ENCODE assay signal across 8 mouse cellular contexts in genomic region chr11:115162832-115163480, GRCm38 (mm10). TPM values are rescaled to one million over a fixed set of nuclear protein-coding genes. Genes with fewer than 3 reads are reported as not detected.
DNase-seq lines count a peak whose midpoint lies in the region; ATAC-seq and TF ChIP-seq lines count a peak whose summit lies in the region.

Slc9a3r1 (plus strand) TSS chr11:115163341.

- peak within 1 kb of the TSS; percentile 66 for H3K4me3 ChIP-seq in embryonic facial prominence, embryonic 14.5 days (ENCODE audit: low read depth, low read length)
- peak within 1 kb of the TSS; percentile 87 for H3K4me3 ChIP-seq in heart, adult 2 months
- H3K4me3 ChIP-seq in limb, embryonic 13.5 days = peak within 1 kb of the TSS; percentile 57
- peak within 1 kb of the TSS; percentile 49 for H3K4me3 ChIP-seq in midbrain, embryonic 16.5 days (ENCODE audit: low read depth, low read length)

- peak within 1 kb of the TSS; percentile 91 for H3K4me2 ChIP-seq in embryonic facial prominence, embryonic 14.5 days (ENCODE audit: low read depth, low read length)
- H3K4me2 ChIP-seq in limb, embryonic 13.5 days (replicated peaks) = peak within 1 kb of the TSS; percentile 87
- H3K4me2 ChIP-seq in midbrain, embryonic 16.5 days (ENCODE audit: low read length) = peak within 1 kb of the TSS; percentile 64

- peak; percentile 98 for DNase-seq in 3T3-L1 (ENCODE audit: low read depth, low spot score)
- peak; percentile 86 to 98 for DNase-seq in adrenal gland, postnatal 4 days (ENCODE audit: low spot score in 2 of 2)
- peak; percentile 99 for DNase-seq in embryonic facial prominence, embryonic 14.5 days (ENCODE audit: low spot score)
- peak; percentile 99 for DNase-seq in heart, adult 2 months
- peak; percentile 99 for DNase-seq in kidney, adult 8-10 months
- peak; percentile 96 to 99 for DNase-seq in spleen, postnatal 10 days (ENCODE audit: low spot score in 2 of 2)

- H3K27me3 ChIP-seq in embryonic facial prominence, embryonic 14.5 days (replicated peaks; ENCODE audit: control insufficient read depth, insufficient read depth, low read length) = peaks cover 34% of the 10 kb centered on the region
- H3K27me3 ChIP-seq in heart, adult 2 months (ENCODE audit: control insufficient read depth, insufficient read depth, low read length) = no peaks in the 10 kb centered on the region
- H3K27me3 ChIP-seq in limb, embryonic 13.5 days = peaks cover 56% of the 10 kb centered on the region
- H3K27me3 ChIP-seq in midbrain, embryonic 16.5 days (ENCODE audit: control insufficient read depth, insufficient read depth, low read depth, low read length) = peaks cover 42% of the 10 kb centered on the region

- under 1% methylated on average over 34 of the region's 47 CpGs for WGBS in embryonic facial prominence, embryonic 14.5 days
- under 1% methylated on average over 47 of the region's 47 CpGs for WGBS in heart, adult 2 months
- under 1% methylated on average over 47 of the region's 47 CpGs for whole genome bisulfite sequencing in limb, embryonic 13.5 days
- under 1% methylated on average over 46 of the region's 47 CpGs for WGBS in midbrain, embryonic 16.5 days

- intact Hi-C loops in heart, adult 2 months (cut with DNase I) = no loop called here

- H3K36me3 ChIP-seq in embryonic facial prominence, embryonic 14.5 days (ENCODE audit: control insufficient read depth, insufficient read depth, low read length) = no peaks in the 10 kb centered on the region
- H3K36me3 ChIP-seq in heart, adult 2 months (ENCODE audit: control insufficient read depth, insufficient read depth, low read length) = no peaks in the 10 kb centered on the region
- no peaks in the 10 kb centered on the region for H3K36me3 ChIP-seq in limb, embryonic 13.5 days
- H3K36me3 ChIP-seq in midbrain, embryonic 16.5 days (ENCODE audit: control insufficient read depth, insufficient read depth, low read length) = no peaks in the 10 kb centered on the region

- no peaks in the 10 kb centered on the region for H3K79me2 ChIP-seq in heart, adult 2 months (replicated peaks; ENCODE audit: control insufficient read depth, insufficient read depth, low read length)

- H3K9ac ChIP-seq in embryonic facial prominence, embryonic 14.5 days (ENCODE audit: low read depth, low read length) = peak within 1 kb of the TSS; percentile 59
- H3K9ac ChIP-seq in heart, adult 2 months (ENCODE audit: low read depth, low read length) = peak within 1 kb of the TSS; percentile 79
- peak within 1 kb of the TSS; percentile 54 for H3K9ac ChIP-seq in limb, embryonic 13.5 days
- peak within 1 kb of the TSS; percentile 32 for H3K9ac ChIP-seq in midbrain, embryonic 16.5 days (ENCODE audit: low read depth, low read length)

- TF ChIP-seq POLR2A in heart, adult 2 months (IDR thresholded peaks at IDR 0.05; ENCODE audit: insufficient read depth, low read depth, low read length) = peak; percentile 97

- H3K4me1 ChIP-seq in embryonic facial prominence, embryonic 14.5 days (ENCODE audit: control insufficient read depth, insufficient read depth, low read length) = peaks cover 31% of the 10 kb centered on the region
- H3K4me1 ChIP-seq in heart, adult 2 months (ENCODE audit: control insufficient read depth, insufficient read depth, low read length) = peaks cover 4% of the 10 kb centered on the region
- H3K4me1 ChIP-seq in limb, embryonic 13.5 days = peaks cover 36% of the 10 kb centered on the region
- peaks cover 19% of the 10 kb centered on the region for H3K4me1 ChIP-seq in midbrain, embryonic 16.5 days (ENCODE audit: control insufficient read depth, insufficient read depth, low read length)

- H3K9me3 ChIP-seq in embryonic facial prominence, embryonic 14.5 days (ENCODE audit: control insufficient read depth, low read length) = no peaks in the 10 kb centered on the region
- no peaks in the 10 kb centered on the region for H3K9me3 ChIP-seq in limb, embryonic 13.5 days
- peaks cover 4% of the 10 kb centered on the region; the same call in 1 of the 2 replicates for H3K9me3 ChIP-seq in midbrain, embryonic 16.5 days (replicated peaks; ENCODE audit: control insufficient read depth, low read length, poor library complexity, severe bottlenecking)

- TF ChIP-seq CTCF in heart, adult 2 months (IDR thresholded peaks at IDR 0.05) = no peak

- H3K27ac ChIP-seq in embryonic facial prominence, embryonic 14.5 days (replicated peaks; ENCODE audit: low read depth, low read length) = peak within 1 kb of the TSS; percentile 41; the same call in 1 of the 2 replicates
- peak within 1 kb of the TSS; percentile 79 for H3K27ac ChIP-seq in heart, adult 2 months
- no peak within 1 kb of the TSS for H3K27ac ChIP-seq in limb, embryonic 13.5 days
- peak within 1 kb of the TSS; percentile 58; the same call in 1 of the 2 replicates for H3K27ac ChIP-seq in midbrain, embryonic 16.5 days (ENCODE audit: low read length)

- TF ChIP-seq EP300 in heart, adult 2 months (IDR thresholded peaks at IDR 0.05; ENCODE audit: insufficient read depth, low read depth, low read length) = no peak

- peak; percentile 97 for ATAC-seq in embryonic facial prominence, embryonic 14.5 days (ENCODE audit: low read depth)
- peak; percentile 95 for ATAC-seq in limb, embryonic 13.5 days (ENCODE audit: low FRiP score, low read depth)
- ATAC-seq in midbrain, embryonic 16.5 days = peak; percentile 91

RNA-seq across cellular contexts. Expression of gene Slc9a3r1, which starts in this region (rescaled TPM):
- total RNA-seq in adrenal gland, postnatal 4 days (2021) = 10 to 100 TPM; 28.9 to 37.6 TPM
- 40.6 and 43.5 TPM in 2 replicates for polyA plus RNA-seq in embryonic facial prominence, embryonic 14.5 days (2014; fragmentation: Nextera tagmentation; extraction: Ambion mirVana)
- total RNA-seq in heart, adult 2 months (2021) = 10 to 100 TPM in 1 of 2 experiments, 1 to 10 TPM in 1; 8.1 to 10.1 TPM
- polyA plus RNA-seq in heart, adult 2 months (2012; rRNA removed) = 8.9 and 9.7 TPM in 2 replicates
- polyA plus RNA-seq in limb, embryonic 13.5 days (2015; fragmentation: Nextera tagmentation; extraction: Ambion mirVana) = 20.6 and 23.4 TPM in 2 replicates
- polyA plus RNA-seq in midbrain, embryonic 16.5 days (2015; fragmentation: Nextera tagmentation; extraction: Ambion mirVana) = 47.5 and 57.5 TPM in 2 replicates
